Mouse (Mus musculus): ENCODE measurements around the gene Rcan2. TPM values are rescaled to one million over a fixed set of nuclear protein-coding genes. Genes with fewer than 3 reads are reported as not detected.
"Not testable (repeated sequence)": the region's sequence is repeated elsewhere in the genome, so short reads cannot be mapped to it uniquely, and the experiment has no call there.

Gene Rcan2
- polyA plus RNA-seq, 1 experiment, result 0.67 TPM

DNA sequence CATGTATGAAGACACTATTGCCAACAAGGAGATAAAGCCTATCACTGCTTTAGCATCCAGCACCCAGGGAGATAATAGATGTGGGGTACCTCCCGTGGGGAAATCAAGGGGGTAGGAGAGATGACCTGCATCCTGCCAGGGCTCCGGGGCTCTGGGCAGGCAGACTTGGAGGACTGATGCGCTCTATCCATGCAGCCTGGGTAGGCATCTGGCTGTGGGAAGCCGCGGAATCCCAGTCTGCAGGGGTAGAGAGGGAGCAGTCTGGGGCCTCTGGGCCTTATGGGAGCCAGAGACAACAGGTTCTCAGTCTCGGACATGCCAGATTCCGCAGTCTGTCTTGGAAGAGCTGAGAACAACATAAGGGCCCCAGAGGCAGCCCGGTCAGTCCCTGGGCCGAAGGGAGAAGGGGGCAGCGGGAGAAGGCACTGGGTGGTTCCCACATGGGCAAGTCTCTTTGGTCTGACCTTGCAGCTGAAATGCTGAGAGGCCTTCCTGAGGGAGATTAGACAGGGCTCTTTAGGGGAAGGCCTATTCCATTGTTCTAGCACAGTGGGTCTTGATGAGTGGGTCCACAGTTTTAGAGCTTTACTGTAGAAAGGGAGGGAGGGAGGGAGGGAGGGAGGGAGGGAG lies 23.7 kb downstream of the Rcan2 start:
- Histone ChIP-seq H3K27me3 (ENCODE audit: control insufficient read depth, insufficient read depth, low read length) (no peaks in the 10 kb centered on the region), H3K4me1 (ENCODE audit: control insufficient read depth, insufficient read depth, insufficient read length, low read length) (no peaks in the 10 kb centered on the region), H3K4me3 (ENCODE audit: low read depth, low read length) (no peak overlapping the region), H3K27ac (ENCODE audit: insufficient read depth, low read depth, low read length) (no peak overlapping the region), H3K36me3 (ENCODE audit: control insufficient read depth, insufficient read depth, low read length) (no peaks in the 10 kb centered on the region)
- TF ChIP-seq CTCF (IDR thresholded peaks at IDR 0.05; ENCODE audit: extremely low read depth, insufficient read length, insufficient replicate concordance, low read depth, low read length) (no peak), POLR2A (IDR thresholded peaks at IDR 0.05; ENCODE audit: low read depth, low read length) (no peak)
- WGBS, result 82% methylated on average over 10 of the region's 10 CpGs

- not testable (repeated sequence) for H3K27ac ChIP-seq (ENCODE audit: insufficient read depth, low read depth, low read length); H3K36me3 ChIP-seq (ENCODE audit: control insufficient read depth, insufficient read depth, low read length); H3K4me3 ChIP-seq (ENCODE audit: low read depth, low read length); H3K27me3 ChIP-seq (ENCODE audit: control insufficient read depth, insufficient read depth, low read length); H3K4me1 ChIP-seq (ENCODE audit: control insufficient read depth, insufficient read depth, insufficient read length, low read length)
- 34% methylated on average over 1 of the region's 1 CpGs for WGBS
Measured at GRCm38 (mm10) chr17:43825411-43825785, 24.2 kb downstream of the Rcan2 start.

- WGBS, result 65% methylated on average over 3 of the region's 3 CpGs
- no peaks in the 10 kb centered on the region for H3K27me3 ChIP-seq (ENCODE audit: control insufficient read depth, insufficient read depth, low read length)
- TF ChIP-seq CTCF (IDR thresholded peaks at IDR 0.05; ENCODE audit: extremely low read depth, insufficient read length, insufficient replicate concordance, low read depth, low read length) (no peak), POLR2A (IDR thresholded peaks at IDR 0.05; ENCODE audit: low read depth, low read length) (no peak)
- no peaks in the 10 kb centered on the region for H3K4me1 ChIP-seq (ENCODE audit: control insufficient read depth, insufficient read depth, insufficient read length, low read length)
- no peak overlapping the region for H3K27ac ChIP-seq (ENCODE audit: insufficient read depth, low read depth, low read length)
- H3K36me3 ChIP-seq (ENCODE audit: control insufficient read depth, insufficient read depth, low read length), result no peaks in the 10 kb centered on the region
- no peak overlapping the region for H3K4me3 ChIP-seq (ENCODE audit: low read depth, low read length)
Measured at GRCm38 (mm10) chr17:43827261-43827660, 26.1 kb downstream of the Rcan2 start.

GRCm38 (mm10) chr17:43832401-43833124 lies 31.4 kb downstream of the Rcan2 start:
- H3K36me3 ChIP-seq (ENCODE audit: control insufficient read depth, insufficient read depth, low read length), result no peaks in the 10 kb centered on the region
- no peak overlapping the region for H3K4me3 ChIP-seq (ENCODE audit: low read depth, low read length)
- WGBS, result 61% methylated on average over 15 of the region's 15 CpGs
- no peaks in the 10 kb centered on the region for H3K4me1 ChIP-seq (ENCODE audit: control insufficient read depth, insufficient read depth, insufficient read length, low read length)
- no peaks in the 10 kb centered on the region for H3K27me3 ChIP-seq (ENCODE audit: control insufficient read depth, insufficient read depth, low read length)
- TF ChIP-seq POLR2A (IDR thresholded peaks at IDR 0.05; ENCODE audit: low read depth, low read length) (no peak), CTCF (IDR thresholded peaks at IDR 0.05; ENCODE audit: extremely low read depth, insufficient read length, insufficient replicate concordance, low read depth, low read length) (no peak)
- no peak overlapping the region for H3K27ac ChIP-seq (ENCODE audit: insufficient read depth, low read depth, low read length)

DNA sequence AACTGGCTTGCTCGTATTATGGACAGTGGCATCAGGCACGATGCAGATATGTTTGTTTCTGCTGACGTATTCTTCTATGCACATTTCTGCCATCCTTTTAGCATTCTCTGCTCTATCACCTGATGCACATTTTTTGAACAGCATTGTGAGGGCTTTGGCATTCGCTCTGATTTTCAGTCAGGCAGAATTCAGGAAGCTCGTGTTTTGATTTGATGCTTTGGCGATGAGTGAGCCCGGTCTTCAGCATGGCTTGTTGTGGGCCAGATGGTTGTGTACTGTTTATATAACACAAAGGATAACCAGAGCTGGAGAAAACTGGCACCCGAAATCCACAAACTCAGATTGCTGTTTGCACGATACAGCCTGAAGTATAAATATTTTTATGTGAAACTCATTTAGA lies 39.1 kb downstream of the Rcan2 start:
- no peak for TF ChIP-seq POLR2A (IDR thresholded peaks at IDR 0.05; ENCODE audit: low read depth, low read length)
- TF ChIP-seq CTCF (IDR thresholded peaks at IDR 0.05; ENCODE audit: extremely low read depth, insufficient read length, insufficient replicate concordance, low read depth, low read length), result no peak
- no peaks in the 10 kb centered on the region for H3K36me3 ChIP-seq (ENCODE audit: control insufficient read depth, insufficient read depth, low read length)
- H3K4me1 ChIP-seq (ENCODE audit: control insufficient read depth, insufficient read depth, insufficient read length, low read length), result no peaks in the 10 kb centered on the region
- no peaks in the 10 kb centered on the region; the same call in 1 of the 2 replicates for H3K27me3 ChIP-seq (ENCODE audit: control insufficient read depth, insufficient read depth, low read length)
- WGBS, result 88% methylated on average over 9 of the region's 9 CpGs
- no peak overlapping the region for H3K27ac ChIP-seq (ENCODE audit: insufficient read depth, low read depth, low read length)
- no peak overlapping the region for H3K4me3 ChIP-seq (ENCODE audit: low read depth, low read length)

GRCm38 (mm10) chr17:43846714-43847113 lies 45.6 kb downstream of the Rcan2 start:
- TF ChIP-seq POLR2A (IDR thresholded peaks at IDR 0.05; ENCODE audit: low read depth, low read length) (no peak), CTCF (IDR thresholded peaks at IDR 0.05; ENCODE audit: extremely low read depth, insufficient read length, insufficient replicate concordance, low read depth, low read length) (no peak)
- 65% methylated on average over 2 of the region's 2 CpGs for WGBS
- Histone ChIP-seq H3K4me1 (ENCODE audit: control insufficient read depth, insufficient read depth, insufficient read length, low read length) (no peaks in the 10 kb centered on the region), H3K4me3 (ENCODE audit: low read depth, low read length) (no peak overlapping the region), H3K27me3 (ENCODE audit: control insufficient read depth, insufficient read depth, low read length) (no peaks in the 10 kb centered on the region), H3K36me3 (ENCODE audit: control insufficient read depth, insufficient read depth, low read length) (no peaks in the 10 kb centered on the region), H3K27ac (ENCODE audit: insufficient read depth, low read depth, low read length) (no peak overlapping the region)

DNA sequence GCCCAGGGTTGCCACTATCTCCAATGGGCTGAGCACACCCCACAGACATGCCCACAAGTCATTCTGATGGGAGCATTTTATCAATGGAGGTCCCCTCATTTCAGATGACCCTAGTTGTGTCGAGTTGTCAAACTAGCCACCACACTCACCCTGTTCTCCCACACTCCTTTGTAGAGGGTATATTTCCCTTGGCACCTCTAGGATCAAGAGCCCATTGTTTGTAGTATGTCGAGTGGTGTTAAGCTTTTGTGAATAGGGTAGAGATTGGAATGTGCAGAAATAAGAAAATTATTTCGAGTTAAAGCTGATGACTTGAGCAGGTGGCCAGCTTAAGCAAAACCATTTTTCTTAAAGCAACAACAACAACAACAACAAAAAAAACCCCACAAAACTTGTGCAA lies 47.8 kb downstream of the Rcan2 start:
- H3K36me3 ChIP-seq (ENCODE audit: control insufficient read depth, insufficient read depth, low read length), result no peaks in the 10 kb centered on the region
- no peak overlapping the region for H3K4me3 ChIP-seq (ENCODE audit: low read depth, low read length)
- H3K27me3 ChIP-seq (ENCODE audit: control insufficient read depth, insufficient read depth, low read length), result no peaks in the 10 kb centered on the region
- 70% methylated on average over 3 of the region's 3 CpGs for WGBS
- no peaks in the 10 kb centered on the region for H3K4me1 ChIP-seq (ENCODE audit: control insufficient read depth, insufficient read depth, insufficient read length, low read length)
- TF ChIP-seq POLR2A (IDR thresholded peaks at IDR 0.05; ENCODE audit: low read depth, low read length) (no peak), CTCF (IDR thresholded peaks at IDR 0.05; ENCODE audit: extremely low read depth, insufficient read length, insufficient replicate concordance, low read depth, low read length) (no peak)
- no peak overlapping the region for H3K27ac ChIP-seq (ENCODE audit: insufficient read depth, low read depth, low read length)
